Mouse (Mus musculus) layer of hippocampus, adult 2 months (tissue): ENCODE data around the gene Fbxw4. TPM values are rescaled to one million over a fixed set of nuclear protein-coding genes. Genes with fewer than 3 reads are reported as not detected.

Experiments
- DNase-seq, 2 experiments: peaks; one replicate each; pipeline ENCODE4 v3.0.0; 2022; ENCODE audit warnings: low spot score in 2 of 2
- H3K27ac ChIP-seq: fragments of 200-600 bp; 2 replicates; pipeline ENCODE4 v1.8.1; 2022
- H3K4me3 ChIP-seq: fragments of 200-600 bp; 2 replicates; pipeline ENCODE4 v1.8.1; 2022; ENCODE audit warnings: mild to moderate bottlenecking
- CTCF ChIP-seq: fragments of 200-600 bp; conservative IDR thresholded peaks from 2 replicates; pipeline ENCODE4 v1.8.1; 2022; ENCODE audit warnings: antibody characterized with exemption, mild to moderate bottlenecking, moderate library complexity
- long read RNA-seq, 2 experiments: library from polyadenylated mRNA; stranded (forward); transcript quantifications; one replicate each; pipeline ENCODE4 v2.0.0; 2021; ENCODE audit warnings: borderline mapping rate in 2 of 2
- total RNA-seq, 2 experiments: library from RNA; stranded (reverse); gene quantifications; 2 replicates each; pipeline ENCODE4 v1.2.3; 2021

Gene Fbxw4
- 10 to 100 TPM; 35.4 to 38.7 TPM for total RNA-seq
- long read RNA-seq, experiment 1, transcript Fbxw4-201 (9 exons, 2,068 nt), result major isoform, 5 of 16 reads
- long read RNA-seq, experiment 1, partial matches to known transcripts, result 1 of 16 reads
- long read RNA-seq, experiment 1, other reads (novel, unspliced or antisense), result 6 of 16 reads
- long read RNA-seq, experiment 2, transcript Fbxw4-201 (9 exons, 2,068 nt), result major isoform, 15 of 26 reads
- long read RNA-seq, experiment 2, partial matches to known transcripts, result 1 of 26 reads
- long read RNA-seq, experiment 2, other reads (novel, unspliced or antisense), result 9 of 26 reads

DNA sequence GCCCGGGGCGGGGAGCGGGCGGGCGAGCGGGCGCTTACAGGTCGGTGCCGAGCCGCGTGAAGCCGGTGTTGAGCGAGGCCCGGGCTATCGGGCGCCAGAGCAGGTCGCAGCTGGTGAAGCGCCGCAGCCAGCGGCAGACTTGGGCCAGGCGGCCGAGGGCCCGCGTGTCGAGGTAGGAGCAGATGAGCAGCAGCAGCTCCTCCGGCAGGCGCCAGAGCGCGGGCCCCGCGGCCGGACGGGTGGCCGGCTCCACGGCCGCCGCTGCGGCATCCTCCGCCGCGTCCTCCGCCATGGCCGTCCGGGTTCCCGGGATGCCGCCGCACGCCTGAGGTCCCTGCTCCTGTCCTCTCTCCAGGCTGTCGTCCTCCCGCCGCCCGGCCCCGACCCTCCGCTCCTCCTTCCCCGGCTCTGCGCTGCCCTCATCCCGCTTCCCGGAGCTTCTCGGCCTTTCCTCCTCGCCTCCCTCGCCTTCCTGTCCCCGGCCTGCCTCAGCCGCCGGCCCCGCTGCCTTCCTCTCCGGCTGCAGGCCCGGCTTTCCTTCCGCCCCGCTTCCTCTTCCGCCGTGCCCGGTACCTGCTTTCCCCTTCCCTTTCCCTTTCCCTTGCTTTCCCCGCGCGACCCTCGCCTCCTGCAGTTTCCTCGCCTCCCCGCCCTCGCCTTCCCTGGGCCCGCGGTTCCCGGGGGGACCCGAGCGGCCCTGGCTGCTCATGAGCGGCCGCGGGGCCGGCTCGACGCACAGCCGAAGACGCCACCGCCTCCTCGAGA lies at the start of gene Fbxw4:
Fbxw4 (minus strand) TSS at position 575 of the 765 bp plus-strand sequence.
- TF ChIP-seq CTCF, result no peak
- peak within 1 kb of the TSS; percentile 96 for H3K27ac ChIP-seq
- DNase-seq, result peak; percentile 52 to 57
- H3K4me3 ChIP-seq, result peak within 1 kb of the TSS; percentile 78

GRCm38 (mm10) chr19:45708704-45709103 lies 48.6 kb upstream of the Fbxw4 start:
- no peak overlapping the region for H3K4me3 ChIP-seq
- H3K27ac ChIP-seq, result no peak overlapping the region

DNA sequence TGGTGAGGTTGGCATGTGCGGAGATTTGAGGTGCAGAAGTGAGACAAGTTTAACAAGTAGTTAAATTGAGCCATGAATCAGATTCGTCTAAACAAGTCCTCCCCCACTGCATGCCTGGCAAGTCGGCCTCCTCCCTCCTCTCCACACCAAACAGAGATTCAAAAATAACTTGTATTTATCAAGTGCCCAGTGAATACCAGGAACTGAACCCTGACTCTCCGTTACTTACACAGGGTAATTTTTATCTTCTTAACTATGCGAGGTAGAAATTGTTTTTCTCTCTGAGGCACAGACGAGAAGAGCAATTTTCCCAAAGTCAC lies 36.1 kb upstream of the Fbxw4 start:
- Histone ChIP-seq H3K4me3 (no peak overlapping the region), H3K27ac (no peak overlapping the region)
- no peak for TF ChIP-seq CTCF
- DNase-seq, result no peak

More at GRCm38 (mm10) chr19:45708704-45709103, 48.6 kb upstream of the Fbxw4 start:
- DNase-seq, result no peak
- no peak for TF ChIP-seq CTCF

- no peak for DNase-seq
- TF ChIP-seq CTCF, result no peak
- Histone ChIP-seq H3K27ac (no peak overlapping the region), H3K4me3 (no peak overlapping the region)
These were observed 35.6 kb upstream of the Fbxw4 start for GRCm38 (mm10) chr19:45695496-45696280.

GRCm38 (mm10) chr19:45694056-45694455 lies 33.9 kb upstream of the Fbxw4 start:
- peak; percentile 28; the same call in 1 of the 2 replicates for TF ChIP-seq CTCF
- no peak for DNase-seq
- Histone ChIP-seq H3K27ac (no peak overlapping the region), H3K4me3 (no peak overlapping the region)

DNA sequence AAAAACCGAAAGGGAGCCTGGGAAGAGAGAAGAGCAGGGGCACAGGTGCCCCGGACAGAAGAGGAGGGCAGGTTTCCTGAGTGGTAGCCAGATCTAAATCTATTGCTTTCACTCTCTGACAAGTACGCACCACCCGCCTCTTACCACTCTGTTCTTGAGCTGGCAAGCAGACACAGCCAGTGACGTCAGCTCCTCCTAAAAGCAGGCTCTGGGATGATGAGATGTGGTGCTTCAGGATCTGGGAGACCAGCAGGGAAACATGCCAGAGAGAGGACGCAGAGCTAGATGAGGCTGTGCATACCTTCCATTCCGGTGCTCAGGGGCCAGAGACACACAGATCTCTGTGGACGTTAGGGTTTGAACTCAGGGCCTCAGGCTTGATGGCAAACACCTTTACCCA lies 32.1 kb upstream of the Fbxw4 start:
- Histone ChIP-seq H3K27ac (no peak overlapping the region), H3K4me3 (no peak overlapping the region)
- no peak for TF ChIP-seq CTCF
- DNase-seq, result peak; percentile 19 to 43

DNA sequence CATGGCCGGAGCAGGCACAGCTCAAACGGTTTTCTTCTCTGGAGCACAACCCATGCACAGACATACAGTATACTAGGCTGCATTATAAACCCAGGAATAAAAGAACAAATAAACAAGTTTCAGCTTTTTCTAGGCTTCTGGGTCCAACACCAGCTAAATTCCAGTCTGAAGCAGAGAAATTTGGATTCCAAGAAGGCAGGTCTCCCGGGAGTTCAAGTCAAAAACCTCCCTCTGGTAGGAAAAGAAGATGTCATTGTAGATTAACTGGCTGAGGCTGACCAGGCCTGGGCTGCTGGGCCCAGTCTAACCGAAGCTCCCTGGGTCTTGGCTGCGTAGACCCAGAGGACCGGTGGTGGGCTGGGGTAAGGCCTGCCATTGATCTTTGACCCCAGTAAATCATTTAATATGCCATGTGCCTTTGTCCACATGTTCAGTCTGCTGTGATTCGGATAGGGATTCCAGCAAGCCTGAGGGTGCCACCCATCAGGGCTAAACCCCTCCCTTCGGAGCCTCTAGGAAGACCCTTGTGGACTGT lies 31.0 kb upstream of the Fbxw4 start:
- DNase-seq, result no peak
- Histone ChIP-seq H3K4me3 (no peak overlapping the region), H3K27ac (no peak overlapping the region)
- TF ChIP-seq CTCF, result no peak

GRCm38 (mm10) chr19:45687001-45687400 lies 26.9 kb upstream of the Fbxw4 start:
- no peak overlapping the region for H3K4me3 ChIP-seq
- H3K27ac ChIP-seq, result no peak overlapping the region
- no peak for TF ChIP-seq CTCF
- no peak for DNase-seq

DNA sequence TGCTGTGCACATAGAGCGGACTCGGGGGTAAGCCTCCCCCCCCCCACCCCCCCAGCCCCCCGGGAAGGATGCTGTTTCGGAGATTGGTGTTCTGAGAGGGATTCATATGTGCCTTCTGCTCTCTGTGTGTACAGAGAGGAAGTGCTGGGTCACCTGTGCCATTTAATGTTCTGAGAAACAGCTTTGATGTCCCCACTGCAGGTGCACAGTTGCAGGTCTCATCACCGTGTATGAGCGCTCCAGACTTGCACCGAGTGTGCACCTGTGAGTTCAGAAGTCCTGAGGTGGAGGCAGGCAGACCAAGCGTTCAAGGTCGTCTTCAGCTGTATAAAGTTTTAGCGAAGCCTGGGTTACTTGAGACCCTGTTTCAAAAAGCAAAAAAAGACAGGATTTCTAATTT lies 23.6 kb upstream of the Fbxw4 start:
- Histone ChIP-seq H3K27ac (no peak overlapping the region), H3K4me3 (no peak overlapping the region)
- TF ChIP-seq CTCF, result no peak
- no peak for DNase-seq

GRCm38 (mm10) chr19:45680495-45681130 lies 20.5 kb upstream of the Fbxw4 start:
- no peak for TF ChIP-seq CTCF
- no peak for DNase-seq
- no peak overlapping the region for H3K27ac ChIP-seq
- H3K4me3 ChIP-seq, result no peak overlapping the region

DNA sequence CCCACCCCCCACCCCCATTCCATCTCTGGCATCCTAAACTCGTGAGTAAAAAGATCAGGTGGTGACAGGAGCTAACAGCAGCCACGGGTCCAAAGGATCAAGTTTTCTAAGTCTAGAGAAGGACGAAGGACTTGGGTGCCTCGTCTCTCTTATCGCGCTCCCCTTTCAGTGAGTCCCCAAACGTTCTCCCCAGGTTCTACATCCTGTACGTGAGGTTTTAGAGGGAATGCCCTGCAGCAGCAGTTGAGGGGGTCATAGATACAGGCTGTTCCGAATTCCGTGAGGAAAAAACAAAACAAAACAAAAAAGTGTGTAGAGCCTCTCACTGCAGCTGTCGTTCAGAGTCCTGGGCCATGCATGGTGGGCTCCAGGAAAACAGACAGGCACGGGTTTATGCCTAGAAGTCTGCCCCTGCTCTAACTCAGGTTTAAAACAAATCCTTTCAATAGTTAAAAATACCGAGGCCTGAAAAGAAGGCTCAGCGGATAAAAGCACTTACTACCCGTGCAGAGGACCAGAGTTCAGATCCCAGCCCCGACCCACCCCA lies 16.7 kb upstream of the Fbxw4 start:
- no peak for DNase-seq
- no peak overlapping the region for H3K4me3 ChIP-seq

DNA sequence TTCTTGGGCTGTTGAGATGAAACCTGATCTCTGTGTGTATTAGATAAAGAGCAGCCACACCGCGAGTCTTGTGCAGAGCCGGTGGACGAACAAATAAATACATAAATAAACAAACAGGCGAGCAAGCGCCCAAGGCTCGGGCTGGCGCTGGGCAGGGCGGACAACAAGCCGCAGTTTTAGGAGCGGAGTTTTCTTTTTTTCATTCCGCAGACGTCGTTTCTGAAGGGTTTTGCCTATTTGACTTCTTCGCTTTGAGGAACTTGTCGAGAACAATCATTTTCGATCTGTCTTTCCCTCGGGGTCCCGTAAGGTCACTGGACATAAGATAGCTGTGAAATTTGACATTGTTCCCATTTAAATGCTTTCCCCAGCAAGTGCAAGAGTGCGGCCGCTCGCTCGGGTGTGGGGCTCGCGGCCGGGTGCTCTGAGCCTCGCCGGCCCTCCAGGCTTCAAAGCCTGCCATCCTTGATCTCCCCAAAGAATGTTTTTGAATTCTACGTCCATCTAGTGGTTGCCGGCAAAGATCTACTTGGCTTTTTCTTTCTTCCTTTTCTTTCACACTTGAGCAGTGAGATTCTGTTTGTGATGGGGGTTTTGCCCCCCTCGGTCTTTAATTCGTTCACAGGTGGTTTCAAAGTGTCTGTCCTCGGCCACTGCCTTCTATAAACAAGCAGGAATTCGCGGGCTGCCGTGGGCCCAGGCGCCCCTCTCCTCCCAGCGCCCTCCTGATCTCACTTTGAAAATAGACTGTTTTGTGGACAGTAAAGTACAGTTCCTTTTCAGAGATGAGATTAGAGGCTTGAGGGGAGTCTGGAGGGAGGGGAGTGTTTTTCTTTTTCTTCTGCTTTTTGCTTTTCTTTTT lies 15.8 kb upstream of the Fbxw4 start:
- 0 out of 2 replicates have a peak, but pooled peaks have one; percentile 18 for TF ChIP-seq CTCF
- DNase-seq, result no peak
- Histone ChIP-seq H3K4me3 (peak overlapping the region; percentile 40), H3K27ac (no peak overlapping the region)

More for the DNA sequence above, 16.7 kb upstream of the Fbxw4 start:
- no peak for TF ChIP-seq CTCF
- H3K27ac ChIP-seq, result no peak overlapping the region
